Comparison of ENCODE assay signal across 8 mouse cellular contexts in the genomic region with DNA sequence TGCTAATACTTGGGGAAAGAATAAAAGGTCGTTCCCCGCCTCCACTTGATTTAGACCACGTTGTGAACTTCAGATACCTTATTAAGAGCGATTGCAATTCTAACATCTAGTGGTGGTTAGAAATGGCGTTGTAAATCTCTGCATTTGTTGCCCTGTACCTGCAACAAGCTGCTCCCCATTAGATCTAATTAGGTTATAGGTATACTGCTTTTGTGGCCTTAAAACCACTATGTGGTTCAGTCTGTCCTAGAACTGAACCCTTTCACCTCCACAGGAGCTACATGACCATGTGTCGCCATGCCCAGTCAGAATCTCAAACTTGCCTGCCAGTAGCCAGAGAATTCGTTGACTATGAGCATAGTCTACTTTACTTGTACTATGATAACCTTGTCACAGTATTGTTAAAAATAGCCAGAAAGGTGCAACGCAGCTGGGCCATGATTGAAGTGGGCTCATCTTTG. TPM values are rescaled to one million over a fixed set of nuclear protein-coding genes. Genes with fewer than 3 reads are reported as not detected.
DNase-seq lines count a peak whose midpoint lies in the region; ATAC-seq lines count a peak whose summit lies in the region.

No protein-coding gene starts in this region.

- no peaks in the 10 kb centered on the region for H3K9me3 ChIP-seq in heart, embryonic 11.5 days (replicated peaks; ENCODE audit: control insufficient read depth, low read length)
- H3K9me3 ChIP-seq in midbrain, embryonic 13.5 days: no peaks in the 10 kb centered on the region

- H3K9ac ChIP-seq in heart, embryonic 11.5 days (ENCODE audit: low read depth, low read length): peak overlapping the region; percentile 99
- peak overlapping the region; percentile 98 for H3K9ac ChIP-seq in midbrain, embryonic 13.5 days (replicated peaks)

- H3K4me2 ChIP-seq in heart, embryonic 11.5 days: peak overlapping the region; percentile 75
- H3K4me2 ChIP-seq in midbrain, embryonic 13.5 days (replicated peaks): peak overlapping the region; percentile 64

- peaks cover 6% of the 10 kb centered on the region; the same call in 1 of the 2 replicates for H3K36me3 ChIP-seq in heart, embryonic 11.5 days (ENCODE audit: control insufficient read depth, insufficient read depth, low read length)
- peaks cover 4% of the 10 kb centered on the region for H3K36me3 ChIP-seq in midbrain, embryonic 13.5 days

- peak overlapping the region; percentile 98 for H3K4me3 ChIP-seq in heart, embryonic 11.5 days (ENCODE audit: low read depth, low read length)
- peak overlapping the region; percentile 95 for H3K4me3 ChIP-seq in midbrain, embryonic 13.5 days (replicated peaks)

- no peak for ATAC-seq in heart, embryonic 11.5 days (replicated peaks; ENCODE audit: insufficient number of reproducible peaks, low FRiP score, low TSS enrichment)
- no peak for ATAC-seq in midbrain, embryonic 13.5 days
- ATAC-seq in inflammation-experienced regulatory T-cells, adult 6 months: no peak

- no peak for DNase-seq in heart, adult 8-10 months (ENCODE audit: low spot score)
- DNase-seq in adipocyte (ENCODE audit: low spot score): peak; percentile 28
- DNase-seq in heart, postnatal 4 days: peak; percentile 27
- no peak for DNase-seq in left cerebral cortex, adult 11 months (ENCODE audit: low spot score)
- no peak for DNase-seq in adrenal gland, adult 18-20 months (ENCODE audit: low spot score in 2 of 2)

- no peaks in the 10 kb centered on the region for H3K27me3 ChIP-seq in heart, embryonic 11.5 days (ENCODE audit: control insufficient read depth, insufficient read depth, low read length)
- H3K27me3 ChIP-seq in midbrain, embryonic 13.5 days: no peaks in the 10 kb centered on the region

- H3K4me1 ChIP-seq in heart, embryonic 11.5 days (ENCODE audit: control insufficient read depth, insufficient read depth, low read length): peaks cover 20% of the 10 kb centered on the region
- H3K4me1 ChIP-seq in midbrain, embryonic 13.5 days (replicated peaks): peaks cover 30% of the 10 kb centered on the region

- peak overlapping the region; percentile 99 for H3K27ac ChIP-seq in heart, embryonic 11.5 days (ENCODE audit: low read depth, low read length)
- H3K27ac ChIP-seq in midbrain, embryonic 13.5 days: peak overlapping the region; percentile 96

- WGBS in heart, embryonic 11.5 days (ENCODE audit: insufficient replicate concordance): 22% methylated on average over 8 of the region's 8 CpGs
- 27% methylated on average over 8 of the region's 8 CpGs for WGBS in midbrain, embryonic 13.5 days

RNA-seq across cellular contexts. Expression of a gene that starts 0.4 kb away (rescaled TPM):
- polyA plus RNA-seq in heart, embryonic 11.5 days (2014; fragmentation: Nextera tagmentation; extraction: Ambion mirVana): 421 and 423 TPM in 2 replicates
- 100 to 1,000 TPM; 214 to 231 (median 227) TPM for total RNA-seq in heart, adult 8-10 months (2022)
- total RNA-seq in heart, postnatal 4 days (2021): 100 to 1,000 TPM; 234 to 247 TPM
- polyA plus RNA-seq in midbrain, embryonic 13.5 days (2015; fragmentation: Nextera tagmentation; extraction: Ambion mirVana): 437 and 479 TPM in 2 replicates
- 100 to 1,000 TPM; 401 to 459 (median 442) TPM for polyA plus RNA-seq in inflammation-experienced regulatory T-cells, adult 6 months (2017; shearing (Covaris generic))
- 100 to 1,000 TPM; 188 to 240 TPM for total RNA-seq in adrenal gland, adult 18-20 months (2021)

Comparison
In these comparisons a context has a peak if more than half of its experiments do, and no peak if none do; other contexts are left out.
1. DNase-seq: peak in adipocyte (single experiment) and heart, postnatal 4 days (single experiment); none in heart, adult 8-10 months (single experiment), left cerebral cortex, adult 11 months (single experiment) and adrenal gland, adult 18-20 months (0 of 2).